Mouse (Mus musculus) testis, postnatal 10 days (tissue): ENCODE measurements around the gene Ralgapa2.

Experiments used
- DNase-seq: peaks from one replicate; pipeline ENCODE4 v3.0.0; 2021; ENCODE audit warnings: low spot score

The Ralgapa2 gene

GRCm38 (mm10) chr2:146359676-146360075 lies 152.5 kb downstream of the Ralgapa2 start:
- DNase-seq: no peak

DNA sequence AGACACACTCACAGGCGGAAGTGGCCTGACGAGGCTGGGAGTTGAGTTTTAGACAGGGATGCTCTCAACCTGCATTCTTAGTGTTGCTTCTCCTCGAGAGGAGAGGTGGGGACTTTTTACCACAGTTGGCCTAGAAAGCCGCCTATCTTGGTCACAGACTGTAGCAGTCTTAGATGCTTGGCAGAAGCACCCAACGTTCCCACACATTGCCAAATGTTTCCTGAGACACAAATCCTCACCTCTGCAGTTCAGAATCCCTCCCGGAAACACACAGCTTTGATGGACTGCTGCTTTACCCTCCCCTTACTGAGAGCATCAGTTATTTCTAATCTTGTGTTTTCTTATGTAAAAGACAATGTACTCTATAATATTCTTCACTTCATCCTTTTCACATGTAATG lies 155.6 kb downstream of the Ralgapa2 start:
- DNase-seq: no peak

GRCm38 (mm10) chr2:146350230-146350629 lies 161.9 kb downstream of the Ralgapa2 start:
- no peak for DNase-seq

DNA sequence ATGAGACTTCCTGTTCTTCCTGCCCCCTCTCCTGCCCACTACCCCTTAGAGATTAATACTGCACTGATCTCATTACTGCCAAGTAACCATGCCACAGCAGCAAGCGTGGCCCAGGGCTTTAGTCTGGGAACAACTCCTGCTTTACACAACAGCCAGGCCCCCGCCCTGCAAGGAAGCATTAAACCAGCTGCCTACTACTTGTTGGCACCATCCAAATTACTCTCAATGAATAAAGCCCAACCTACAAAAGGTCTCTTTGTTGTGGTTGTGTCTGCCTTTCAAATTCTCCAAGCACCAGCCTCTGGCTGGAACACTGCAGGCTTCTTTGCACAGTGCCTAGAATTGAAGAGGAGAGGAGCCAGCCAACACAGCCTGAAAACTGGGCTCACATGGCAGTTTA lies 164.2 kb downstream of the Ralgapa2 start:
- DNase-seq: no peak

DNA sequence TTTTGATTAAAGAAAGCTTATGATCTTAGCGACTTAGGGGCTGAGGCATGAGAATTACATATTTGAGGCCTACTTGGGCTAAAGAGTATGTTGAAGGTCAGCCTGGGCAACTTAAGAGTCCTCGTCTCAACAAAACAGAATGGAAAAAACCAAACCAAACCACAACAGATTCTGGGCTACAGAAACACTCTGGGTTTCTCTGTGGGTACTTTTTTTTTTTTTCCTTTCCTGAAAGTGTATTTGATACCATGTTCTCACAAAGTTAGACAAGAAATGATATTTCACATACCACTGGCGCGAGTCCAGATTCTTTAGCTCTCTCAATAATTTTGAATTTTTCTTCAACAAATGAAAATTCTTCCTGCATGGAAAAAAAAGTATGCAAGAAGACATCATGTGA lies 172.1 kb downstream of the Ralgapa2 start:
- no peak for DNase-seq

- no peak for DNase-seq
Observed at GRCm38 (mm10) chr2:146337540-146337939, 174.6 kb downstream of the Ralgapa2 start.

DNA sequence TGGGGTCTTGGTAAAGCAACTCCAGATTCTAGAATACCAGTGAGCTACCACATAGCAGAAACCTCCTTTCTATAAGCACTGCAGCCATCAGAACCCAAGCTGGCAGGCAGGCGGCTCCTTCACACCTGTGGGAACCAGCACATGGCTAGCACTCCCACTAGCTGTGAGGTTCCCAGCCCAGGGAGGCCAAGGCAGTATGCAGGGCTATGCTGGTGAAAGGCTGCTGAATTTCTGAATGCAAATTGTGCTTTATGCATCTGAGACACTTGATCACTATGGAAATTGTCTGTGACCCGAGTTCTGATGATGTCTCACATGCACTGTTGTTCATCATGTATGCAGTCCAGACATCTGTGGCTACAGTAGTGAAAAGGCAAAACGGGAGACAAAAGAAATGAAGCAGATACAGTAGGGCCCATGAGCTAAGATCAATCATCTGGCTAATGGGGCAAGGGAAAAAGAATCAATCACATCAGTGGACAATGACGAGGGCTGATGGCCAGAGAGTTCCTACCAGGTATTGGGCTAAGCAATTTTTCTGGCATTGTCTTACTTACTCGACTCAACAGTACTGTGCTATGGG lies 180.2 kb downstream of the Ralgapa2 start:
- no peak for DNase-seq

GRCm38 (mm10) chr2:146330772-146331281 lies 181.3 kb downstream of the Ralgapa2 start:
- DNase-seq: no peak

DNA sequence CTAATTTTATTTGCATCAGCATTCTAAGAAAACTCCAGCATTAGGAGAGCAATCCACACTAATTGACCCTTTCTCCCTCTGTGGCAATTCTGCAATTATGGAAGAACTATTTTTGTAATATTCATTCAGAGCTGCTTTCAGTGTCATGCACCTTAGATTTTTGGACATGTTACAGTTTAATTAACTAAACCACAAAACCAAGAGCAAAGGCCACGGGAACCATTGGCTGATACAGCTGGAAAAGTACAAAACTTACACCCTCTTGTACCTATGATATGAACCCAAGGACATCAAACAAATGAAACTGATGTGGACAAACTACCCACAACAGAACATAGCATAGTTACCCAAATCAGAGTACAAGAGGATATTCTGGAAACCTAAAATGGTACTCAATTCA lies 182.0 kb downstream of the Ralgapa2 start:
- no peak for DNase-seq

DNA sequence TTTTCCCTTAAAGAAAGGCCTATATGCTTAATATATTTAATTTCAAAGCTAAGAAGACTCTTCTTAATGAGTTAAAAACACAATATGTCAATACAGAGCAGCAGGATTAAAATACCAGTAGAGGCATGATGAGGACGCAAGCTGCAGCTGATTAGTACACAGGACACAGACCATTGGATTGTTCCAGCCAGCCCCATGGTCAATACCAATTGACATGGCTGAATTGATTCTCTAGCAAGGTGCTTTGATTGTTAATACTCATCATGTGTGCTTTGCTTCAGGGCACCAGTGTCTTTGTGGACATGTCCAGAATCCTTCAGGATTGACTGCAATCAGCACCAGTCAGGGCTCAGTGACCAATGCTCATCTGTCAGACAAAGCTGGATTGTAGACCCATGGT lies 185.5 kb downstream of the Ralgapa2 start:
- DNase-seq: no peak

- DNase-seq: no peak
Observed at GRCm38 (mm10) chr2:146324907-146325715, 187.0 kb downstream of the Ralgapa2 start.

DNA sequence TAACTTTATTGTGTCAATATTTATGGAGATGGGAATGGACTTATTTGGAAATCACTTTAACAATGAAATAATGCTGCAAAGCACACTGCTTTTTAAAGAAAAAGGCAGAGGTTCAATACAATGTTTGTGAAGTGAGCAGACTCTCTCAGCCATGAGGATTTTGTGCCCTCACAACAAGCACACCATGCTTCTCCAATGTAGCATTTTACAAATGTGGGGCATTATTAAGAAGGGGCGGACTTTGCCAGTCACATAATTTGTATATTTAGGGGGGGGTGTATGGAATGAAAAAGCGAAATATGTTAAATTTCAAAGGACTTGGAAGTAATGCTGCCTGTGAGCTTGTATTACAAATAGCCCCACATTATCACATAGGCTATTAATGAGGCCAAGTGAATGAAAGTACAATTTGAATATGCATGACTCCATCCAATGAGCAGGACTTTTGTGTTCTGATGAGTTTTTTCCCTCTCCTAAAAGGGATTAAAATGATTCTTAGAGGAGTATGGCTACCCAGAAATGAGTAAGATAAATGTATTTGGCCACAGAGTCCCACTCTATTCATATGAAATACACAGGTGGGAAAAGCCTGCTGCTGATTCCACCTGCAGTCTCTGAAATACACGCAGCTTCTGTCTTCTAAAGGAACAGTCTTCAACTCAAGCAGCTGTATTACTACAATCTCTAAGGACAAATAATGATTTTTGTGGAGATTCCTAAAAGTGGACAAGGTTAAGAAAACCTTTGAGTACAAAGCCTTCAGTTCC lies 187.8 kb downstream of the Ralgapa2 start:
- DNase-seq: no peak

- DNase-seq: no peak
Observed at GRCm38 (mm10) chr2:146323528-146323927, 188.6 kb downstream of the Ralgapa2 start.

DNA sequence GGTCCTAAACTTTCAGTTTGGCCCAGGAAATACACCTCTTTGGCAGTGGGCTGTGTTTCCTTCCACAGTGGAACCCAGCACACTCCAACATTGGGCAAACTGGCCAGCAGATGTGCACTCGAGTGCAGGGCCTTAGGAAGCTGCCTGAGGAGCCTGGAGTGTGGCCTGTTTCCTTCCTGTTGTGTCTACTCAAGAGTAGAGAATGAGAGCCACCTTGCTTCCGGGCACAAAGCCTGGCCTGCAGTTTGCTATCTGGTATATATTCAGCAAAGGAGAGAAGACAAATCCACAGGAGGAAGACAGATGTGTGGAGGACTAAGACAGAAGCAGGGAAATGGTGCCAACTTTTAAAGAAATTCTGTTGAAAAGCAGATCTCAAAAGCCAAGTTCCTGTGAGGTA lies 189.4 kb downstream of the Ralgapa2 start:
- no peak for DNase-seq

GRCm38 (mm10) chr2:146322019-146322418 lies 190.1 kb downstream of the Ralgapa2 start:
- no peak for DNase-seq

DNA sequence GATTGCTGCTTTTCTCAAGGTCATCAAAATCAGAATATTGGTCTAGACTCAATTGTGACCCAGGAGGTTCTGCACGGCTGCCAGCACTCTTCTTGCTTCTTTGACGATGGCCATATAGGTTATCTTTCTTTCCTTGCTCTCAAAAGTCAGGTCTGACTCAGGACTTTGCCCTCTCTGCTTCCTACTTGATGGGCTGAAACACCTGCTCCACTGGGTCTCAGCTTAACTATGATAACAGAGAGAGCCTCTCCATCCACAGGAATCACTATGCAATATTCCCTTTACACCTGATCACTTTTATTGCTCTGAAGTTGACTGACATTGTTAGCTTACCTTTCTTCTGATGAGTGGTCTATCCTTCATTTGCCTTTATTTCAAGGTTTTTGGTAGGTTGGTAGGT lies 191.5 kb downstream of the Ralgapa2 start:
- no peak for DNase-seq

DNA sequence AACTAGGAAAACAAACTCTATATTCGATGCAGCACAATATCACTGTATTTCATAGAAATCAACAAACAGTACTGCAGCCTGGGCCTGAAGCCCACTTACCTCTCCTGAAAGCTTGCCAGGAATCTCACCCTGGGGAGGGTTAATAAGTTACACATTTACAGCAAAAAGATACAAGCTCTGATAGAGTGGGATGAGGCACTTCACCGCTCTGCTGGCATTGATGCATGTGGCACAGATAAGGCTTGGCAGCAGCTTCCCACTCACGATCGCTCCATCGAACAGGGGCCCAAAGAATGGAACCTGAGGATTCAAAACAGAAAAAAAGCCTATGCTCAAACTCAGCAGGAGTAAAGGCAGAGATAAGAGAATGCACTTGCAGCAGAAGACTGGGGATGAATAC lies 197.4 kb downstream of the Ralgapa2 start:
- DNase-seq: no peak

GRCm38 (mm10) chr2:146313811-146314210 lies 198.3 kb downstream of the Ralgapa2 start:
- no peak for DNase-seq

GRCm38 (mm10) chr2:146310760-146311159 lies 201.4 kb downstream of the Ralgapa2 start:
- DNase-seq: no peak

- DNase-seq: no peak
Observed at GRCm38 (mm10) chr2:146310291-146310690, 201.9 kb downstream of the Ralgapa2 start.

GRCm38 (mm10) chr2:146309413-146309812 lies 202.7 kb downstream of the Ralgapa2 start:
- no peak for DNase-seq

DNA sequence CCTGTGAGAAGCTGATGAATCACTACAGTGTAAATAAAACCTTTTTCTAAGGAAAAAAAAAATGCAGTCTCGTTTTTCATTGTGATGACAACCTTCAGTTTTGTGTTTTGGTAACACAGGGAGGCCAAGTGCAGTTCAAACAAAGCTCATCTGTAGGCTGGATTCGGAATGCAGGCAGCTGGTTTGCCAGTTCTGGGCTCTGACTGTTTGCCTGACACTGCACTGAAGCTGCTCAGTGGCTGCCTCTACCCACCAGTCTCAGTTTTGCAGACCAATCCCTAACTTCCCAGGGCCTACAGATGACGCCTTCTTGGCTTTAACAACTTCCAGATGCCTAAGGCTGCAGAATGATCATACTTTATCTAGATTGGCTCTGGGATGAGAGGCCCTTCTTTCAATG lies 205.1 kb downstream of the Ralgapa2 start:
- DNase-seq: no peak
